In the genomic region with DNA sequence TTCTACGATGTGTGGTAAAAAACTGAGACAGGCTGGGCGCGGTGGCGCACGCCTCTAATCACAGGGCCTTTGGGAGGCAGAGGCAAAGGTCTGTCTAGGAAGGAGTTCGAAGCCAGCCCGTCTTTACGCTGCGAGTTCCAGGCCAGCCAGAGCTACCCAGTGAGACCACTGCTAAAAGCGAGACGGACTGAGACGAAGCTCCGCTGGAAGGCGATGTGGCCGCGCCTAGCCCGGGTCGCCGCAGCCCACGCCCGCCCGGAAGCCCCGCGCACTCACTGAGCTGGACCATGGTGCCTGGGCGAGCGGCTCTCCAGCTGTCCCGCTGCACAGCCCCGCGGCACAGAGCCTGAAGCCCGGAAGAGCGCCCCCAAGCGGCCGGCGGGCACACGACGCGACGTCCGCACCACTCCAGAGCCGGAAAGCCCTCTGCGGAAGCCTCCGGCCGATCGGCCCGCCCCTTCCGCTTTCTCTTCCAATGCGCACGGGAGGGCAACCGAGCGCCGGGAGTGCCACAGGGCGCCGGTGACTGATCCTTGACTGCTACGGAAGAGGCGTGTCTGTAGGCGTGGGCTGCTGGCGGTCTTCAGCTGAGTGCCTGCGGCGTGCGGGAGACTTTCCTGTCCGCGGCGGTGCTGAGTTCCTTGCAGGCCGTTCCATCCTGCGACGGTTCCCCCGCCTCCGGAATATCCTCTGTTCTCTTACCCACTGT, we compare ENCODE assay signal across 8 mouse cellular contexts. TPM values are rescaled to one million over a fixed set of nuclear protein-coding genes. Genes with fewer than 3 reads are reported as not detected.
DNase-seq lines count a peak whose midpoint lies in the region; ATAC-seq lines count a peak whose summit lies in the region.

Gene Mrps16, minus strand, starts transcription at position 430 of the 709 bp plus-strand sequence.

- H3K4me2 ChIP-seq in lung, embryonic 16.5 days (ENCODE audit: low read depth, low read length) = peak within 1 kb of the TSS; percentile 68

- H3K36me3 ChIP-seq in lung, embryonic 16.5 days (ENCODE audit: control insufficient read depth, insufficient read depth, low read length) = peaks cover 14% of the 10 kb centered on the region

- peak; percentile 96 to 97 for ATAC-seq in hematopoietic stem cell, adult 5-6 weeks (replicated peaks in 1 of 2; ENCODE audit: insufficient read depth in 1 of 2, low FRiP score in 2 of 2, low TSS enrichment in 1 of 2, low read depth in 1 of 2, poor library complexity in 2 of 2, severe bottlenecking in 2 of 2)
- ATAC-seq in lung, embryonic 16.5 days (ENCODE audit: low read depth) = peak; percentile 96

- peak within 1 kb of the TSS; percentile 90 for H3K27ac ChIP-seq in lung, embryonic 16.5 days (ENCODE audit: low read length)

- H3K4me1 ChIP-seq in lung, embryonic 16.5 days (replicated peaks; ENCODE audit: control insufficient read depth, insufficient read depth, low read length) = peaks cover 6% of the 10 kb centered on the region

- WGBS in lung, embryonic 16.5 days = 0% methylated on average over 66 of the region's 68 CpGs

- H3K9ac ChIP-seq in lung, embryonic 16.5 days (ENCODE audit: low read length) = peak within 1 kb of the TSS; percentile 96

- H3K27me3 ChIP-seq in lung, embryonic 16.5 days (ENCODE audit: control insufficient read depth, insufficient read depth, low read depth, low read length) = no peaks in the 10 kb centered on the region

- peak within 1 kb of the TSS; percentile 83 for H3K4me3 ChIP-seq in lung, embryonic 16.5 days (ENCODE audit: low read length)

- H3K9me3 ChIP-seq in lung, embryonic 16.5 days (ENCODE audit: control insufficient read depth, low read length) = no peaks in the 10 kb centered on the region

- DNase-seq in MEL-GATA-1-ER (ENCODE audit: extremely low read depth, low read depth) = peak; percentile 88
- peak; percentile 93 for DNase-seq in cerebellum, adult 8-10 months
- peak; percentile 95 for DNase-seq in forelimb bud, embryonic 11.5 days (ENCODE audit: low read depth, low spot score)
- peak; percentile 80 for DNase-seq in layer of hippocampus, adult 9-10 months (ENCODE audit: low spot score)
- DNase-seq in ovary, postnatal 10 days (ENCODE audit: low spot score) = peak; percentile 65
- peak; percentile 92 for DNase-seq in thymus, postnatal 10 days (ENCODE audit: low spot score in 2 of 2)

RNA-seq across cellular contexts. Expression of gene Mrps16, which starts in this region (rescaled TPM):
- total RNA-seq in hematopoietic stem cell, adult 5-6 weeks (2017) = 28.2 and 43.8 TPM in 2 replicates
- 88.8 and 89.0 TPM in 2 replicates for polyA plus RNA-seq in lung, embryonic 16.5 days (2015; fragmentation: Nextera tagmentation; extraction: Ambion mirVana)

Comparison
In these comparisons a context has a peak if more than half of its experiments do, and no peak if none do; other contexts are left out.
1. Peak in every context shown above with its lines: DNase-seq, ATAC-seq, H3K4me3 ChIP-seq and H3K27ac ChIP-seq.